Mouse (Mus musculus) heart, adult 8-10 months (tissue): ENCODE results near the gene Efna5. TPM values are rescaled to one million over a fixed set of nuclear protein-coding genes. Genes with fewer than 3 reads are reported as not detected.

Source experiments
- DNase-seq: peaks from one replicate; pipeline ENCODE4 v3.0.0; 2022; ENCODE audit warnings: low spot score
- total RNA-seq, 4 experiments: library from RNA; stranded (reverse); gene quantifications; 2 replicates each; pipeline ENCODE4 v1.2.4; 2022

Gene Efna5
- total RNA-seq, 4 experiments from 2014 or later = 17.4 to 20.1 (median 19.1) TPM

GRCm38 (mm10) chr17:62853741-62854140 lies 27.4 kb downstream of the Efna5 start:
- DNase-seq = no peak

GRCm38 (mm10) chr17:62852822-62853608 lies 28.1 kb downstream of the Efna5 start:
- no peak for DNase-seq

GRCm38 (mm10) chr17:62851268-62851667 lies 29.8 kb downstream of the Efna5 start:
- DNase-seq = no peak

- DNase-seq = no peak
Observed at GRCm38 (mm10) chr17:62850603-62851002, 30.5 kb downstream of the Efna5 start.

- DNase-seq = no peak
Observed at GRCm38 (mm10) chr17:62849676-62850075, 31.4 kb downstream of the Efna5 start.

- no peak for DNase-seq
Observed at GRCm38 (mm10) chr17:62845656-62846055, 35.5 kb downstream of the Efna5 start.

GRCm38 (mm10) chr17:62844329-62844728 lies 36.8 kb downstream of the Efna5 start:
- no peak for DNase-seq

- no peak for DNase-seq
Observed at GRCm38 (mm10) chr17:62837336-62837735, 43.8 kb downstream of the Efna5 start.

GRCm38 (mm10) chr17:62836598-62837106 lies 44.5 kb downstream of the Efna5 start:
- DNase-seq = no peak

- no peak for DNase-seq
Observed at GRCm38 (mm10) chr17:62832550-62833127, 48.5 kb downstream of the Efna5 start.

- DNase-seq = no peak
Observed at GRCm38 (mm10) chr17:62827549-62827948, 53.6 kb downstream of the Efna5 start.

GRCm38 (mm10) chr17:62821219-62821618 lies 59.9 kb downstream of the Efna5 start:
- no peak for DNase-seq

- no peak for DNase-seq
Observed at GRCm38 (mm10) chr17:62819931-62820330, 61.2 kb downstream of the Efna5 start.

GRCm38 (mm10) chr17:62818821-62819220 lies 62.3 kb downstream of the Efna5 start:
- DNase-seq = no peak

GRCm38 (mm10) chr17:62818337-62818736 lies 62.8 kb downstream of the Efna5 start:
- no peak for DNase-seq

- DNase-seq = no peak
Observed at GRCm38 (mm10) chr17:62816879-62817278, 64.2 kb downstream of the Efna5 start.

GRCm38 (mm10) chr17:62813461-62813860 lies 67.7 kb downstream of the Efna5 start:
- no peak for DNase-seq

GRCm38 (mm10) chr17:62807891-62808290 lies 73.2 kb downstream of the Efna5 start:
- no peak for DNase-seq

GRCm38 (mm10) chr17:62806646-62807045 lies 74.5 kb downstream of the Efna5 start:
- DNase-seq = no peak

GRCm38 (mm10) chr17:62802748-62803147 lies 78.4 kb downstream of the Efna5 start:
- no peak for DNase-seq

- no peak for DNase-seq
Observed at GRCm38 (mm10) chr17:62797272-62797671, 83.8 kb downstream of the Efna5 start.

GRCm38 (mm10) chr17:62789291-62790290 lies 91.5 kb downstream of the Efna5 start:
- DNase-seq = no peak
